Mouse (Mus musculus) bone marrow macrophage, adult 2 months (primary cell): ENCODE results near the gene Fam71b.

Experiments
- CTCF ChIP-seq: IDR thresholded peaks from 2 replicates; pipeline ENCODE4 v1.5.1; 2012; ENCODE audit warnings: low read depth, mild to moderate bottlenecking, low read length, moderate library complexity
- POLR2A ChIP-seq: IDR thresholded peaks from 2 replicates; pipeline ENCODE4 v1.6.1; 2012; ENCODE audit warnings: mild to moderate bottlenecking, low read depth, low read length, borderline replicate concordance

DNA sequence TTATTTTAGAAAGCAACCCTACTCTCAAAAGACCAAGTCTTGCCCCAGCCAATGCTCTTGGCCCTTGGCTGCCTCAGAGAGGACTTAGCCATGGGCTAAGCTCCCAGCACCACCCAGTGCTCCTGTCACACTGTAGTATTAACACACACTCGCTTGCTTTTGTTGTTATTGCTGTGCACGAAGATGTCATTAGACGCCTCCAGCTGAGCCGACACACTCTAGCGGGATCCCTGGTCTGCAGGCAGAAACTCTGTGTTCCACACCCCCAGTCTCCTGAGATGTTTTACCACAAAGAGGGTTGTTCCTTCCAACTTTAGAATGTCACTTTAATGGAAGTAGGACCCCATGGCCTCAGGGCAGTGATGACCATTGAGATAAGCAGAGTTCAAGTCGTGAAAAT lies 7.9 kb upstream of the Fam71b start:
- TF ChIP-seq CTCF: no peak
- TF ChIP-seq POLR2A: no peak
